Mouse (Mus musculus) spleen, postnatal 36 days (tissue): ENCODE results near the gene Nol9.
A peak's percentile ranks its signal among the peaks of the same experiment; 100 is the strongest.

Source experiments
- DNase-seq, 2 experiments: peaks; one replicate each; pipeline ENCODE4 v3.0.0; 2022; ENCODE audit warnings: low spot score in 2 of 2, mixed read lengths in 1 of 2

Gene Nol9

DNA sequence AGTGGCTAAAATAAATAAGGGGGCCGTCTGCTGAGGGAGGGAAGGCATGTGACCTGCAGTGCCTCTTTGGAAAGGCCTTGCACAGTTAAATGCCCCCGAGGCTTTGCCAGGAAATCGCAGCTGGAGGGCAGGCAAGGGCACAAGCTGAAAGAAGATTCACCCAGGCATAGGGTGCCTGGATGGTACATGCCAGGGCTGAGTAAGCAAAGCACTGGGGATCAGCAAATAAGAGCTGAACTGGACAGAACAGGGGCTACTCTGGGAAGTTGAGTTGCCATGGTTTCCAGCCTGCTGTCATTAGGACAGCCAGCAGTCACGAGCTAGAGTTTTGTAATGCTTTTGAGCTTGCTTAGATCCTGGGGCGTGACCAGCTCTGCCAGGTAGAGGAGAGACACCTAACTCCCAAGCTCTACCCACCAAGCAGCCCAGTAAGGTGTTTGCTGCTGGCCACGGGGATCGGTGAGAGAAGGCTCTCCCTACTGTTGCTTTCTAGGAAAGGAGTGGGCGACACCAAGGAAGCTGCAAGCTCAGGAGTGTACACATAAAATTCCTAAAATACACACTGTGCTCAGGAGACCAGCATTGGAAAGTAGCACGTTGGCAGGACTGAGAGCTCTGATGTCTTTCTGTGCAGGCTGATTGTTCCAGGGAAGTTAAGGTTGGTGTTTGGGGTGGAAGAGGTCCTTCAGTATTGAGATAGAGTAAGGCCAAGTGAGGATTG lies 23.4 kb downstream of the Nol9 start:
- DNase-seq = no peak

DNA sequence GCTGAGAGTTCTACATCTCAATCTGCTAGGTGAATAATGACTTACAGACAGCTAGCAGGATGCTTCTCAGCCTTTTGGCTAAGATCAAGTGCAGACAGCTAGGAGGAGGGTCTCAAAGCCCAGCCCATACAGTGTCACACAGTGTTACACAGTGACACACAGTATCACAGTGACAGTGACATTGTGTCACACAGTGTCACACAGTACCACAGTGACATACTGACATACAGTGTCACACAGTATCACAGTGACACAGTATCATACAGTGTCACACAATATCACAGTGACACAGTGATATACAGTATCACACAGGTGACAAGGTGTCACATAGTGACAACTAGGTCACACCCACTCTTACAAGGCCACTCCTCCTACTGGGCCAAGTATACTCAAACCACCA lies 28.2 kb downstream of the Nol9 start:
- DNase-seq = no peak

DNA sequence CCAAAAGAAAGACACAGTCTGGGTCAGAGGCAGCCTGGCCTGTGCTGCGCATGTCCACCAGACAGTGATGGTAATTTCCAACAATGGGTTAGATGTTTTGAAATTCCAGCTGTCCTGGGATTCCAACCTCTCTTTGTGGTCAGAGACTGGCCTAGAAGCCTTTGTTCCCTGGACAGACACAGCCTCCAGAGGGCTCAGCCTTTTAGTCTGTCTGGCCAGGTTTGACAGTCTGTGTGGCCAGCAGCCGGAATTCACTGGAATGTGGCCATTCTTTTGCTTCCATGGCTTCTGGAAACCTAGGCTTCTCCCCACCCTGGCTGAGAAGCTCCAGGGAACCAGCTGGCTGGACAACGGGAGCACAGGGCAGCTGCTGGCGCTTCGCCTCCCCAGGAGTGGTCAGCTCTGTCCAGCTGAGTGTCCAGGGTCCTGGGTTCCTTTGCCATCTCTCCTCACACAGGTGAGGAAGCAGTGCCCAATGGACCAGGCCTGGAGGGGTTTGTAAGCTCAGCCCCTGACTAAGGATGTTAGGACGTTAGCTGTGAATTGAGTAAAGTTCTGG lies 29.1 kb downstream of the Nol9 start:
- no peak for DNase-seq

DNA sequence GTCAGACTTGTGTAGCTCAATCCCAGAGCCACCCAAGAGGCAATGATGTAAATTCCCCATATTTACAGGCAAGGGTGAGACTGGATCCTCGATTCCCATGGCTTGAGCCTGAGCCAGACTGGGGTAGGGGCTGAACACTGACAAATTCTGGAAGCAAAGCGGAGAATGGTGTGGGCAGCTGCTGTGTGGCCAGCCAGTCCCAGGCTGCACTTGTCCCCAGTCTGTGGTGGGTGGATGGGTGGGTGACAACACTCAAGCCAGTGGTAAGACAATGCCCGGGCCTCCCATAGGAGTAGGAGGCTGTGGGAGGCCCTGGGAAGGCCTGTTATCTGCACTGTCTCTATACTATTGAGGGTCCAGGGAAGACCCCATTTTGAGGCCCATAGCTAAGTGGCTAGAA lies 30.1 kb downstream of the Nol9 start:
- DNase-seq = no peak

DNA sequence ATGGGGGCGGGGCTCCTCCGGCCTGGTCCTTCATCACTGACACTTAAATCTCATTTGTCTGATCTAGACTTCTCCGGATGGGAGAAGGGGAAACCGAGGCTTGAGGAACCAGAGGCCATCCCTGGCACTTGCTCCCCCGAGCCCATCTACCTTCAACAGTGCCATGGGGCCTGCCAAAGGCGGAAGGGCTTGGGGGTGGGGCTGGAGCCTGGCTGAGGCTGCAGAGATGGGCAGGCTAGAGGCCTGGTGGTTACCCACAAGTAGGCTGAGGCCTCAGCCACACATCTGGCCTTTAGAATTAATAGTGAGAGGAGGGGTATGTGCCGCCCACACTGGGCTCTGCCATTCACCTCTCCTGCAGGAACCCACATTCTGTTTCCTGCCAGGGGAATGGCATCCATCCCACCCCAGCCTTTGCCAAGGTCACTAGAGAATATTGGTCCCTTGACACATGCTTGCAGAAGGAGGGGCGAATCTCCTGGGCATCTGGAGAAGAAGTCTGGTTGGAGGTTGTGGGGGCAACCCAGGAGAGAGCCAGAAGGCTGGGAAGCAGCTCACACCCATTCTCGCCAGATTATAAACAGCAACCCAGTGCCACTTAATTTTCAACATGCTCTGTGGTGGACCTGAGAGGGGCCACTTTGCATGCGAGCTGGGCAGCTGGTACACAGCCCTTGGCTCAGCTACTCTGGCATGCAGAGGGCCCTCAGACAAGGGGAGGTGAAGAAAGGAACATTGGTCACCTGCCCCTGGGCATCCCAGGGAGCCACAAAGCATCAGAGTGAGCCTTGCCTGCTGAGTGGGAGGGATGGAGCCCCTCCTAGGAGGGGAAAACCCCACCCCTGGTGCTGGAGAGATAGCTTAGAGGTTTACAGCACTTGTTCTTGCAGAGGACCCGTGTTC lies 31.6 kb downstream of the Nol9 start:
- no peak for DNase-seq

DNA sequence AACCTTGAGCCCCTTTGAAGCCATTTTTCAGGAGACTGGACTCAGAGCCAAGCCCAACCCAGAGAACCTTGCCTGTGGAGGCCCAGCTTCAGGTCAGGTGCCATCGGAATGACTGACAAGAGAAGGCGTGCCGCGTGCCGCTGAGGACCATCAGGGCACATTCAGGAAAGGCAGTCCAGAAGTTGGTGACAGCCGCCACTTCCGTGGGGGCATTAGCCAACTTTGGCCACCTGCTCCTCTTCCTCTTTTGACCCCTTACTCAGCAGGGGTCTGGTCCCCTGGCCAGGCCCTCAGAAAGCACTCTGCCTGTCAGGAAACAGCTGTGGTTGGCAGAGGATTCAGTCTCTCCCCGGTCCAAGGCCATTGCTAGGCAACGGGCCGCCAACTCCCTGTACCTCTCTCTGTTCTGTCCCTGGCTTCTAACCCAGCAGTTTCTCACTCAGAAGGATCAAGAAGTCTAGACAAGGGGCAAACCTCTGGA lies 33.0 kb downstream of the Nol9 start, which contains the start of gene Plekhg5:
Gene Plekhg5 (plus strand): TSS at position 378 of the 481 bp plus-strand sequence.
- no peak for DNase-seq

DNA sequence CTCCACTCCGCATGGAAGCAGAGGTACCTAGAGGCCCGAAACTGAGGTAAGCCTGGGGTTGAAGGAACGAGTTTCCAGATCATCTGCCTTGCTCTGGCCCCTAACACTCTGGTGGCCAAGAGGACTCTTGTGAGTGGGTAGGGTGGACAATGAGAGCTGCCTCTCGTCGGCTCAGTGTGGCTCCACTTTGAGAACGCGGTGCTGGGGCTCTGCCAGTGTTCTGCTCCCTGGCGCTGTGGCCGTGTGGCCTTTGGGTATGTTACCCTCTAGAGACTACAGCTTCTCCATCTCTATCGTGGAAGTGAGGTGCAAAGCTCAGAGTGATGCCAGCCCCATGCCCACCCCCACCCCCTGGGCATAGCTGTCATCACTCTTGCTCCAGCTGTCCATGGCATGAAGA lies 33.5 kb downstream of the Nol9 start:
- DNase-seq = no peak

DNA sequence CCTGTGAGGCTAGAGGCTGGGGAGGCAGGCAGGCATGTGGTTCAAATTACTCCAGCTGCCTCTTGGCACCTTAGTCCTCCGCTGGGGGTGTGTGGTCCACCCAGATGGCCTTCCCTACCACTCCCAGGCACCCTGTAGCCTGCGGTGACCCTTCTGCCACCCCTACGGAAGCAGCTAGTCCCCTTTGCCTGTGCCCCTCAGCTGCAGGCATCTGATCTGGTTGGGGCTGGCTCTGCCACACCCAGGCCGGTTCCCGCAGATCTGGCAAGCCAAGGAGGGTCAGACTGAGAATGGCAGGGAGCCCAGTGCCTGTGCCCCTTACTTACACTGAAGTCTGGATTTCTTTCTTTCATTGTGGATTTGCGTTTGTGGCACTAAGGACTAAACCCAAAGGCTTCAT lies 34.6 kb downstream of the Nol9 start:
- no peak for DNase-seq

DNA sequence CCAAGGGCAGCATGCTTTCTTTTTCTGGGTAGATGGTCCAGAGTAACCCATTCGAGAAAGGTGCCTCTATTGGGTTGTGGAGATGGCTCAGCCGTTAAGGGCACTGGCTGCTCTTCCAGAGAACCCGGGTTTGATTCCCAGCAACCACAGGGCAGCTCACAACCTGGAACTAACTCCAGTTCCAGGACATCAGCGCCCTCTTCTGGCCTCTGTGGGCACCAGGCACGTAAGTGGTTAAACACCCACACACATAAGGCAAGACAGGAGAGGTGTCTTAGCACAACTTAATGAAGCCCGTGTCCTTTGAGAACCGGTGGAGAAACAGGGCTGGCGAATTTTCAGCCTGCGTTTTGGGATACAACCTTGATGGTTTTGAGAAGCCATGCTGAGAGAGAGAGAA lies 35.4 kb downstream of the Nol9 start:
- no peak for DNase-seq

DNA sequence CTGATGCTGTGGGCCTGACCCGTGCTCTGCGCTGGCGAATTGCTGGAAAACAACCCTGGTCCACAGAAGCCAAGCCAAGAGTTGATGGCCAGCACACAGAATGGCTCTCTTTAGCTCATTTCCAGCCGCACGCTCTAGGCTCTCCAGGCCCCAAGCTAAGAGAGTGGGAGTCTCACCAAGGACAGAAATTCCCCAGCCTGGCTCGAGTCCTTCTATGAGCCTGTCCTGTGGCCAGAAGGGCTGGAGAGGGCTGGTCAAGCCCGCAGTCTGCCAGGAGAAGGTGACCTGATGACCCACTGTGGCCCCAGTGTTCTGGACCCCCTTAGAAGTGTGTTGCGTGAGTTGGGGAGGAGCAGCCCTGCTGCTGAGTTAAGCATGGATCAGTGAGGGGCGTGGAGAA lies 38.1 kb downstream of the Nol9 start:
- DNase-seq = no peak

DNA sequence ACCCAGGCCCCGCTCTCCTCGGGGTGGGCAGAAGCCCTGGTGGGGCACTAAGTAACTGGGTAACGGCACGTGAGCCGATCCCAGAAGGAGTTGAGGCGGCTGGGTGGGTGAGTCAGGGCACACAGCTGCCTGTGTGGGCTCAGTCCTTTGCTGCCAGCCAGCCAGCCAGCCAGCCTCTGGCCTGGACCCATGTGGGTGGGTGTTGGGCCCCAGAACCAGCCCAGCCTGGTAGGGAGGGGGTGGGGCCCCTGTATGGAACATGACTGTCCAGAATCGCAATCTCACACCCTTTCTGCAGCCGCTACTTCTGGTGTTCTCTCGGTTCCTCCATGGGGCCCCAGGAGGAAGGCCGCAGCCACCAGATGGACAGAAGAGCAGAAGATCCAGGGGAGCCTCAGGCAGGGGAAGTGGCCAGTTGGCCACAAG lies 39.0 kb downstream of the Nol9 start:
- no peak for DNase-seq

DNA sequence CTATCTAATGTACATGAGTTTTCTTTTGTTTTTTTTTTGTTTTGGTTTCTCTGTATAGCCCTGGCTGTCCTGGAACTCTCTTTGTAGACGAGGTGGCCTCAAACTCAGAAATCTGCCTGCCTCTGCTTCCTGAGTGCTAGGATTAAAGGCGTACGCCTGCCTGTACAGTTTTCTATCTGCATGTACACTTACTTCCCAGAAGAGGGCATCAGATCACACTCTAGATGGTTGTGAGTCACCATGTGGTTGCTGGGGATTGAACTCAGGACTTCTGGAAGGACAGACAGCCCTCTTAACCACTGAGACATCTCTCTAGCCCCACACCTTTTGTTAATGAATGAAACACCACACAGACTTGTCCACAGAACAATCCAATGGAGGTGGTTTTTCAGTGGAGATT lies 40.1 kb downstream of the Nol9 start:
- DNase-seq = no peak

DNA sequence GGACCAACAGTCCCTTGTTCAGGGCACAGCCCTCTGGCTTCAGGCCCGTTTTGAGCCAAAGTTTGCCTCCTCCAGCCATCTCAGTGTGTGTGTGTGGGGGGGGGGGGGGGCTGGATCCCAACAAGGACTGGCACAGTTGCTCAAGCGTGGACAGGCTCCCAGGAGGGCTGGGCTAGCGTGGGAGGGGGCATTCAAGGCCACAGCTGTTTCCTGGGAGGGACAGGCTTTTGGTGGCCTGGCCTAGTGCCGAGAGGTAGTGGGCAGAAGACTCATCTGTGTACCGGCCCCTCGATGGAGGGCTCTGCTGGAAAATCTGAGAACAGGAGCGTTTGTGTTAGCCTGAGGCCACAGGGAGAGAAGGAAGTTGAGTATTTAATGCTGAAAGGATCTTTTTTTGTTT lies 40.8 kb downstream of the Nol9 start:
- no peak for DNase-seq

DNA sequence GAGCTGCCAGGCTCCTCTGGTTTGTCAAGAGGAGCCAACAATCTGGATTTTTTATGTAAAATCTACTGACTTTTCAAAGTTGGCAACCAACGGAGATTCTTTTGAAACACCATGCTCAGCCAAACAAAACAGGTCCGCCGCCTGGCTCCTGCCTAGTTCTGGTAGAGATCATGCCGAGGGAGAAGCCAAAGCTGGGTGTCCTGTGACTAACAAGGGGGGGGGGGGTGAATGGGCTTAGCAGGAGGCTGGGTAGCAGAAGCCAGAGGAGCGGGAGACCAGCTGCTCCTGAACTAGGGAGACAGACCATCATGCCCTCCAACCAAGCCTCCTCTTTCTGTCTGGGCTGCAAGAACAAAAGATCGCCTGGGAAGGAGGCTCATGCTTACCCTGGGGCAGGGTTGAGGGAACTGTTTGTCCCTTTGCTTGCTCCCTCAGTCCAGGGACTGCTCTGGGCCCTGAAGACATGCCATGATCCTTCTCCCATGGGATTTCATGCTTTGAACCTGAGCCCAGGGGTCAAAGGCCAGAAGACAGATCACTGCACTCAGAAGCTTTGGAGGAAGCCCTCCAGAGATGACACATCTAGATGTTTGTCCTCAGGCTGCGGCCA lies 44.6 kb downstream of the Nol9 start:
- no peak for DNase-seq

DNA sequence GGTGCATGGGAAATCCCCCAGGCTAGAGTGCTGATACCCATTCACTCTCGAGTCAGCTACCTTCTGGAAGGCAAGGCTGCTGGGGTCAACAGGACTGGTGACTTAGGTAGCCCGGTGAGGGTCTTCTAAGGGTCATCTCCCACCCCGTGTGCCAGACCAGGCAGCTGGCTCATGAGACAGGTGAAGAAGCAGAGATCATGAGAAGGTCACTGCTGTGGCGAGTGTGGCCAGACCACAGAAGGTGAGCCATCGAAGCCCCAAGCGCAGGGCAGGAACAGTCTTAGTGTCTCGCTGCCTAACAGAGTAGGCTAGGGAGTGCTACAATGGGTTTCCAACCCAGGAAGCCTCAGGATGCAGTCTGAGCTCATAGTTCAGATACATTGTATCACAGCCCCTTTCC lies 45.5 kb downstream of the Nol9 start:
- DNase-seq = no peak

DNA sequence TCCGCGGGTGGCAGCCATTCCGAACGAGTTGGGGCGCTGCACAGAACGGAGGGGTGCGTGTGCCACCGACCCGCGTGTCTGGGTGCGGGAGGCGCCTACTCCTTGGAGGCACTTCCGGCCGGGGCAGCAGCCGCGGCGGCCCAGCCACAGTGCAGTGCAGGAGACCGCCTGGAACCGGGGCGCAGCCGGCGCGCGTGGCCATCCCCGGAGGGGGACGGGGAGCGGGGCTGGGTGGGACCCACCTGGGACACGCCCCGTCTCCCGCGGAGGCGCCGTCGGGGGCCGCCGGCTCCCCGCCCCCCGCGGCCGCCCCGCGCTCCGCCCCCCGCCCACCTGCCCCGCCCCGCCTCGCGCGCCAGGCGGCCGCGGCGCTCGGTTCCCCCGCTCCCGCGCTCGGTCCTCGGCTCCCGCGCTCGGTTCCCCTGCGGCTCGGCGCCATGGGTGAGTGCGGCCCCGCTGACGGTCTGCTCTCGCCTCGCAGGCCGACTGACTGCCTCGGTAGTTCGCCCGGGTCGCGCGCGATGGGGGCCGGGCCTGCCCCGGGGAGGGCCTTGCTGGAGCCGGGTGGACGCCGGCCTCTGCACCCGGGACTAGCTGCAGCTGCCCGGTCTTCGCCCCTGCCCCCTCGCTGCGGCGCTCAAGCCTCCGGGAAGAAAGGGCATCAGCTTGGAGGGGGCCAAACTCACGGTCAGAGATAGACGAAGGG lies 47.5 kb downstream of the Nol9 start:
- peak; percentile 23 to 38 for DNase-seq

DNA sequence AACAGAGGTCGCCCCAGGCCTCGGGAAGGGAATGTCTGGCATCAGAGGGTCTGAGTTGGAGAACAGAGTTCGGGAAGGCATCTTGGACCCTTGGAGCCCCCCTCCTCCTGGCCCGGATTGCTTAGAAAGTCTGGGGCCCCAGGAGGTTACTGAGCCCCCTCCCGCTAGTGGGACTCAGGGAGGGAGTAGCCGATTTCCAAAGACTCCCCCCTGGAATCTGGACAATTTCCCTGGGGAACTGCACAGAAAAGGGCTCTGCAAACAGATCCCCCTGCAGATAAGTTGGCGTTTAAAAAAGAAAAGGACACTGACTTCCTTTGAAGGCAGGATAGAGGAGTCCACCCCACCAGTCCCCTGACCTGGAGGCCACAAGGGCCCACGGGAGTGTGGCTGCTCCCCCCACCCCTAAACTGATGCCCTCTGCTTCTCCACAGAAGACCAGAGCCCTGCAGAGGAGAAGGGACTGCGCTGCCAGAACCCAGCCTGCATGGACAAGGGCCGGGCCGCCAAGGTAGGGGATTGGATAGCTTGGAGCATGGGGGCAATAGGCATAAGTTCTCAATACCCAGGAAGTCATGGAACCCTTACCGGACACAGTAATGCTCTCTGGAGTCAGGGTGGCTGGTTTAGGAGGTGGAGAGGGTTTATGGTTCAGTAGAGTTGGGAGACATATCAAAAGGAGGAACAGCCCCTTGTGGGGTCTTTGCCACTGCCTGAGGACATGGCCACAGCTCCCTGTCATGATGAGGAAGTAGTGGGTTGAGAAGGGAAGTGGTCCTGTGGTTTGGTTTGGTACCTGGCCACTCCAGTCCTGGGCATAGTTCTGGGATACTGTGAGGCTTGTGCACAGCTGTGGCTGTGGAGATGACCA lies 48.3 kb downstream of the Nol9 start:
- DNase-seq = no peak

DNA sequence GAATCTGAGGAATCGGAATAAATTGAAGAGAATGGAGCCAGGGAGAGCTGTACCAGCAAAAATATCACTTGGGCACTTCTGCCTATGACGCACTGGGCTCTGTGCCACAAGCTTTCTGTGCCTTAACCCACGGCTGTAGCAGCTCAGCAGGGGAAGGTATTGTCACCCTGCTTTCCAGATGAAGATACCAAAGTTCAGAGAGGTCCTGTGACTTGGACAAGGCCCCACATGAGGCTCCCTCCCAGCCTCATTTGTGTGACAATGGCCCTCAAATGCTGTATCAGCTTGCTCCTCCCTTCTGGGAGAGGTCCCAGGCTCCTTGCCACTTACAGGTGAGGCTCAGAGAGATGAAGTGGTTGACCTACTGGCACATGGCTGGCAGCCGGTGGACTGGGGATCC lies 49.0 kb downstream of the Nol9 start:
- no peak for DNase-seq

DNA sequence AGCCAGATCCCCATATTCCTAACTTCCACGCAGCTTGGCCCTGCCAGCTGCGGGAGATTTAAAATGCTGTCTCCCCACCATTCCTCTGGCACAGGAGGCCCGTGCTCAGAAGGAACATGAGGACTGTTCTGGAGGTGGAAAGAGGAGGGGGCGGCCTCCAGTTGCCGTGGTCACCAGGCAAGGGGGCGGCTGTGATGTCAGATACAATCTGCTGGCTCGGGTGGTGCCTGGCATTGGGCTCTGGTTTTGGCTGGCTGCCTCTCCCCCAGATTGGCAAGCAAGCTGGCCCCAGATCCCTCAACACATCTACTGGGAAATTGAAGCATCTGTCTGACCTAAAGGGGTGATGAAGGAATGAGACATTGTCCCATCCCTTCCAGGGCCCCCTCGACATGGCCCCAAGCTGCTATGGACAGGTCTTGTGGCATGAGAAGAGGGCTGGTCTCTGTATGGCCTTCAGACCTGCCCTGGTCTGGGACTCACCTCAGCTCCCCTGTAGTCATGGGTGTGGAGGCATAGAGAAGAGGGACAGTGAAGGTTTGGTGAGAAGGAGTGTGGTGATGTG lies 49.5 kb downstream of the Nol9 start:
- DNase-seq = no peak

DNA sequence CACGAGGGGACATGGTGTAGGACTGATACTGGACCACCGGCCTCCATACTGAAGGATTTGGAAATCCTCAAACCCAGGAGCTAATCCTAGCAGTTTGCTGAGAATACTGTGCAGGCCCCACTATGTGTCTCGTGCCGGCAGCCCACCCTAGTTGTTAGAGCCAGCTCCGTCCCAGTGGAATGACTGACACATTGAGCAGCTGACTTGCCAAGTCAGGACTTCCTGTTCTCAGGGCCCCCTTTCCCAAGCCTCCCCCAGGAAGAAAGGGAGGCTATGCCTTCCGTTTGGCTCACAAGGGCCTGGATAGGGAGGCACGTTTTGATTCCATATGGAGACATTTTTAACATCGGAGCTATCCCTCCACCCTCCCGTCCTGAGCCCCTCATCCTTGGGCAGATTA lies 51.1 kb downstream of the Nol9 start:
- no peak for DNase-seq
